Mouse (Mus musculus): ENCODE data around the gene Cnr2.

Gene Cnr2

DNA sequence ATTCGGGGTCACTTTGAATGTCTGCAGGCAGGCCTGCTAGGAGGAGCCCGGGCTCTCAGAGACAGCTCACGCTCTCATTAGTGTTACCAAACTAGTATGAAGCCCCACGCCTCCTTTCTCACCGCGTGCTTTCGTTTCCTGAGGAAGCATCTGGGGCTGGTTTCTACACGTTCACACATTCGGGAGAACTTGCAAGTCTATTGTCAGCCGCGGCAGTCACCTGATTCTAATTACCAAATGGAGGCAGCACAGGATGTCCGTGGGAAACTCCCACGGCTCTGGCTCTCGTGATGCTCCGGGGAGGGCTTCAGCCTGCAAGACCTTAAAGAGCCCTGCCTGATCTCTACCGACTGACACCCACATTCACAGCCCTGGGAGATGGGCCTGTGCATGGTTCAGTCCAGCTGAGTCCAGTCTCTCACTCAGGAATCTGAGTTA is 18.6 kb upstream of the Cnr2 start:
- peak; percentile 72 for DNase-seq

GRCm38 (mm10) chr4:135877742-135878141 is 17.5 kb upstream of the Cnr2 start:
- DNase-seq, result no peak

DNA sequence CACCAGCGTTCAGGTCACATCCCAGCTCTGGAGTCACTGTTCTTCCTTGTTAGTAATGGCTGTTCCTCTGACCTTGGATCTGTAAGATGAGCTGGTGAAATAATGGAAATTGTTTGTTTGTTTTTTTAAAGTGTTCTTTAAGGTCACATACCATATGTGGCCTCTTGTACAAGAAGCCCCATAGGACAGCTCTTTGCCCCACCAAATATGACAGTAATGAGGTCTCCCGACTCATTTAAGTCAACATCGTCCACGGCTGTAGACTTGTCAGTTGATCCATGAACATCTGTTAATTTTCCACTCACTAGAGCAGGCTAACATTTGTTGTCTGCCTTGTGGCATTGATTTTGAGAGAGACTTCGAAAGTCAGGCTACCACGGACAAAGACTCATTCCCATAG is 16.2 kb upstream of the Cnr2 start:
- no peak for DNase-seq

DNA sequence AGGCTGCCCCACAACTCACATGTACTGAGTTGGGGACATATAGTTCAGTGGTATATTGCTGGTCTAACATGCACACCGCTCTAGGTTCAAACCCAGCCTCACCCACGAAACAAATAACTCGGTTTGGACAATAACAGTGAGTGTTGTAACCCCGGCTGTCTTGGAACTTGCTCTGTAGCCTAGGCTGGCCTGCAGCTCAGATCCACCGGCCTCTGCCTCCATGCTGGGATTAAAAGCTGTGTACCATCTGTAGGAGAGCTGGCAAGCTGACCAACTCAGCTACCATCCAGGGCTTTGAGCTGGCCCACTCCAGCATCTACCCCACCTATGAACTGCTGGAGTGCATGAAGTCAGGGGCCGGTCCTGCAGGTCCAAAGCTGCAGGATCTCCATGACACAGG is 15.2 kb upstream of the Cnr2 start:
- DNase-seq, result no peak

DNA sequence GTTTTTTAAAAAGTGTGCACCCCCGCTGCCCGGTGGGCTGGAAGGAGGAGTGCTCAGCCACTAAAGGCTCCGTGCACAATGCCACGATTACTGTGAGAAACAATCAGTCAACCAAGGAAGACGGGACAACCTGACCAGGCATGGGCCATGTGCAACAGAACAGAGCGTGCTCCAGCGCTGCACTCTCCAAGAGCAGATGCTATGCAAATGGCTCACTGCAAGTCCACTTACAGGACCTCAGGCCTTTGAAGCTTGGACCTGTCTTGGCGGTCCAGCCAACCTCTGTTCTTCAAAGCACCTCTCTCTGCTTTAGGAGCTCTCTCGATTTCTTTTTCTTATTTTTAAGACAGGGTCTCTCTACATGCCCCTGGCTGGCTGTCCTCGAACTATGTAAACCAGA is 14.6 kb upstream of the Cnr2 start:
- no peak for DNase-seq

DNA sequence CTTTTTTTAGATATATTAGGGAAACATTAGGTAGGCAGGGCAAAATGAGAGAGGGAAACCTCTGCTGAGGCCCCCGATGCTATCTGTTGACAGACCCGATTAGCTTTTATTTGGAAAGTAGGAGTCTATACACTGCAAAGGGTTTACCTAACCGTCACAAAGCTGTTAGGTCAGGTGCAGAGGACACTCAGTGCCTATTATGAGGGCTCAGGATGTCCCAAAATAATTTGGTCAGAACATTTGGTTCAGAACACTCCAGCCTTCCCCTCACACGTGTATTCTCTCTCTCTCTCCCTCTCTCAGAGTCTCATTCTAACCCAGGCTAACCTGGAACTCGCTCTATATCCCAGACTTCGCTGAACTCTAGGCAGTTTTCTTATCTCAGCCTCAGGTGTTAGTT is 13.2 kb upstream of the Cnr2 start:
- no peak for DNase-seq

- DNase-seq, result no peak
Measured at GRCm38 (mm10) chr4:135883401-135883851, 11.8 kb upstream of the Cnr2 start.

DNA sequence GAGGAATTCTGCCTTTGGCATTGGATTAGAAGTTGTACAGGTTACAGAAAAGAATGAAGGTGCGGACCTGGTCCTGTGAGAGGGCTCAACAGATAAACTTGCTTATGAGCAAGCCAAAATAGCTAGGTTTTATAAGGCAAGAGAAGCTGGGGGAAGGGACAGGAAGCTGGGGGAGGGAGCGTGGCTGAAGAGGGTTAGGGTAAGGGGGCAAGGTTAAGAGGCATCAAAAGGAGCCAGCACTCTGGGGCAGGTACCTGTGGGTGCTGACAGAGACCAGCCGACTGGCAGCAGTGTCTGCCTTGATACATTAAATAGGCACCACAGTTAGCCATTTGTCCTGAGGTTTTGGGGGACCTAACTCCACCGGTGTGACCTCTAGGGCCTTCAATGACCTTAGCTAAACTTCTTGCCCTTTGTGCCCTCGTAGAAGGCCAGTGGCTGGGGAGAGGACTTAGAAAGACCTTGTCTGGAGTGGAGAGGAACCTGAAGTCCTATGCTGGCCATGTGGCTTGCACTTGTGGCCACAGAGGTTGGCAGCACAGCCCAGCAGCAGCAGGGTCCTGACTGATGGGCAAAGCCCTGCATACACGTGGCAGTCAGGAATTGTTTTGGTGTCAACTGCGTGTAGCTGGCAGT is 11.2 kb upstream of the Cnr2 start:
- no peak for DNase-seq

GRCm38 (mm10) chr4:135884531-135884930 is 10.7 kb upstream of the Cnr2 start:
- no peak for DNase-seq

DNA sequence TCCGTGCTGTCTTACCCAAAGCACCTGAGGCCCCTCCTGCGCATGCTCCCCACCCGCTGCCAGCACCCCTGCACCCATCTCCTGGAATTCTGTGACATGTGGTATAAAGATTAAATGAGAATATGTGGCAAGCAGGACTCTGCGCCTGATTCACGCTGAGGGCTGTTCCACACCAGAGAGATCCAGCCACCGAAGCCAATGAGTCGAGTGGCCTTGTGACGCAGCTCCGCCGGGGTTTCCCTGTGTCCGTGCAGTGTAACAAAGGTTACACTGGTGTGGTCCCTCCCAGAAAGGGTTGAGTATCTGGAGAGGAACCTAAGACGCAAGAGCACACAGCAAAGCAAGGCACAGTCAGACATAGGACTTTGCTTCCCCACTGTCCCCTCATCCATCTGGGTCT is 9.5 kb upstream of the Cnr2 start:
- DNase-seq, result no peak

- DNase-seq, result no peak
Measured at GRCm38 (mm10) chr4:135886184-135886583, 9.0 kb upstream of the Cnr2 start.

DNA sequence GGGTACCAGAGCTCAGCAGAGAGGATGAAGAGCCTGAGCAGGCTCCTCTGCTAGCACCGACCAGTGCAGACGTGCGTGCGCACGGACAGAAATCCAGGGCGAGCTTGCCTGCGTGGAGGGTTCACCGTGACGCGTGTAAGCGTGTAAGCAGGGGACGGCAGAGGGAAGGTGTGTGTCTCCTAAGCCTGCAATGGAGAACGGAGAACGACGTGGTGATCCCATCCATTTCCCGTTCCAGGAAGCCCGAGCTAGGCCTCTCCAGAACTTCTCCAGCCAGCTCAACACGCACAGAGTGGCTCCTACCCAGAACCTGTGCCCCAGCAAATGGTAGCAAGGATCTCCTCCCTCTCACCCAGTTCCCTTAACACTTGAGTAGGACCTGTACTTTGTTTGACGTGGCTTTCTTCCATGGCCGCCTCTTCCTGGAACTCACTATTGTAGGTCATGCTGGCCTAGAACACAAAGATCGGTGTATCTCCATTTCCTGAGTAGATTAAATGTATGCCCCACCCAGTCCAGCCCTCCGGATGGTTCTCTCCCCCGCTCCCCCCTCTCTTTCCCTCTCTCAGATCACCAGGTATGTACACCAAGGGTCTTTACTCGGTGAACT is 6.6 kb upstream of the Cnr2 start:
- DNase-seq, result no peak

DNA sequence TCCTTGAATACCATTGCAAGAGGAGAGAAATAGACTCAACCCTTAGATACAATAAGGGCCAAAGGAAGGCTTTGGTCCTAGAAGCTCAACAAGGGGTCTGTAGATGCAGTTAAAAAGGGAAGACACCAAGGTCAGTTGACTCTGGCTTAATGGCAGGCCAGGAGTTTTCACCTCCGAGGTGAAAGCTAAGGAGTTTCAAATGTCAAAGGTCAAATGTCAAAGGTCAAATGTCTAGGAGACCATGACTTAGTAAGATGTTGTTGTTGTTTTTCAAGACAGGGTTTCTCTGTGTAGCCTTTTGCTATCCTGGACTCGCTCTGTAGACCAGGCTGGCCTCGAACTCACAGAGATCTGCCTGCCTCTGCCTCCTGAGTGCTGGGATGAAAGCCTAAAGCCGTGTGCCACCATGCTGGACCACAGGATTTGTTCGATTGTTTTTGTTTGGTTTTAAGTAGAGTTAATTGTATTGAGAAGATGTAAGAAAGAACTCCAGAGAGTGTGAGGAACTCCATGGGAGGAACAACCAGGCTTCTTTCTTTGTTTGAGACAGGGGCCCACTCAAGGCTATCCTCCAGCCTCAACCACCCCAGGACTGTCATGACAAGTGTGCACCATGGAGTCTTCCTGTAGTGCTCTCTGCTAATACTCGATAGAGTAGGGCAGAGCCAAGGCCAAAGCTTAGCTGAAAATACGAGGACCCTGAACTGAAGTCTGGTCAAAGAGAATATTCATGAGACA is 5.9 kb upstream of the Cnr2 start:
- DNase-seq, result no peak

DNA sequence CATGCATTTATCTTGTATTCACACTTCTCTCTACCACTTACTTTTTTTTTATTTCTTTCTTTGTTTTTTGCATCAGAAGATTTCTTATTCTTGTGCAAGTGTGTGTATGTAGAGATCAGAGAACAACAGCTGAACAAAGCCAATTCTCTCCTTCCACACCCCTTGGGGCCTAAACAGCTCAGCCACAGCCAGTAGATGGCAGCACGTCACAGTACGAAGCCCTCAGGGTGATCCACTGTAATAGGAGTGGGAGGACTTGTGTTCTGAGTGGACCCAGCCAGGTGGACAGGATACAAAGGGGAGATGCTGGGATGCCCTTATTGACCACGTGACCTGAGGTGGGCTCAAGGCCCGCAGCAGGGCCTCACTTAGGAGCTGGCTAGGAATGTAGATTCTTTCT is 5.3 kb upstream of the Cnr2 start:
- DNase-seq, result peak; percentile 53

GRCm38 (mm10) chr4:135891539-135891938 is 3.7 kb upstream of the Cnr2 start:
- no peak for DNase-seq

DNA sequence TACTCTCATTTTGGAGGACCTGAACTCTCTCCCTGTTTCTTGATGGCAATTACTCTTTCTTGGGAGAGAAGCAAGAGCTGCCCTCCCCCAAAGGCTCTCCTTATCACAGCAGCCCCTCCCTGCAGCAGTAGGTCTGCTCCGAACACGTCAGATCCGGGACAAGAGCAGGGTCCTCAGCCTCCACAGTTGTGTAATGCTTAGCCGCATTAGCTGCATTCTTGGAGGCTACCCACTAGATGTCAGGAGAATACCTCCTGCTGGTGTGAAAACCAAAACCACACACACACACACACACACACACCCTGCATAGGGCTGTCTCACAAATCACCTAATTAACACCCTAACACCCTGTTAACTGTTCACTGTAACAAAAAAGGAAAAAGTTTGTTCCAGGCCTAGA is 2.3 kb upstream of the Cnr2 start:
- DNase-seq, result no peak

DNA sequence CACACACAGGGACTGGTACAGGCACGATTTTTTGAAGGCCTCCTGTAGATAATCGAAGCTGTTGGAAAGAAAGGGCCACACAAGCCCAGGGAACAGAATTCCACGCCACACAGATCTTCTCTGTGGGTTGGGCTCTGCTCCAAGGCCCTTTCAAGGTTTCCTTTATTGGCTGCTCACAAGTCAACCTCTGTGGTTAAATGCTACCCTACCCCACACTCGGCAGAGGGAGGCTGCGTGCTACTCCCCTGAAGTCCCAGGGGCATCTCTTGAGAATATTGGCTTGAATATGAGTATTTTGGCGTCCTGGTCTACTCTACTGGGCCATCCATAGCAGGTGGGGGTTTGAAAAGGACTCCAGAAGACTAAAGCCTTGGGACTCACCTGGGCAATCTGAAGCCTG is 963 bp downstream of the Cnr2 start:
- no peak for DNase-seq

- no peak for DNase-seq
Measured at GRCm38 (mm10) chr4:135898380-135899049, 3.3 kb downstream of the Cnr2 start.

- no peak for DNase-seq
Measured at GRCm38 (mm10) chr4:135899050-135899448, 3.9 kb downstream of the Cnr2 start.

DNA sequence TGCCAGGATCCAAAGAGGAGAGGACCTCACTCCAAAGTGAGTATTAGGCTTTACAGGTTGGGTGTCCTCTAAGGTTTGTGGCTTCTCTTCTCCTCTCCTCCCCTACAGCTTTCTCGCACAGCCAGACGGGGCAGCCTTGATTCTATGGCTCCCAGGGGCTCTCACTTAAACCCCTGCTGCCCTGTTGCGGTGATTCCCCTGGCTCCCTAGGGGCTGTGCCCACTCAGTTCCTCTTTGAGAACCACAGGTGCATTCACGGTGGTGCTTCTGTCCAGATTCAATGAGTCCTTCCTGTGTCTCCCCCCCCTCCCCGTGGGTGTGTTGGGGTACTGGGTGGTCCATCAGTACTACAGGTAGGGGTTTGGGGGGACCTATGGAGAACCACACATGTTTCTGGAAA is 4.8 kb downstream of the Cnr2 start:
- DNase-seq, result no peak

DNA sequence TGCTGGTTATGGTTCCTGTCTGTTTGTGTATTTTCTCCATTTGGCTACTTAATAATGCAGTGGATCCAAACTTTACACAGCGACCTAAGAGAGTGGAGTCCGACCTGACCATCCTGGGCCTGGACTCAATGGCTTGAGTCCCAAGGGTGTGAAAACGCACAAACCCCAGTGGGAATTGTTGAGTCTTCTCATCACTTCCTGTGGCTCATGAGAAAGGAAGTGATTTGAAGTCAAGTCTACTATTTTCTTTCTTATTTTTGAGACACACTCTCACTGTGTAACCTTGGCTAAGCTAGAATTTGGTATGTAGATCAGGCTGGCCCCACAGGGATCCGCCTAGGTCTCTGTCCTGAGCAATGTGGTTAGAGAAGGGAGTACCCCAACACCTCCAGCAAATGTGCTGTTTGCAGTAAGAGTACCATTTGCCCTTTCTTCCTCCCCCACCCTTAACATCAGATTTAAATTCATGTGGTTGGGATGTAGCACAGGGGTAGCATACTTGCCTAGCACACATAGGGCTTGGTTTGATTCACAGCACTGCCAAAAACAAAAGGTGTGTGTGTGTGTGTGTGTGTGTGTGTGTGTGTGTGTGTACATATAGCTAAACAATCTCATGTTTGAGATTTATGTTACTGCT is 7.5 kb downstream of the Cnr2 start:
- DNase-seq, result no peak

GRCm38 (mm10) chr4:135904810-135905209 is 9.6 kb downstream of the Cnr2 start:
- DNase-seq, result no peak

- no peak for DNase-seq
Measured at GRCm38 (mm10) chr4:135906633-135907032, 11.4 kb downstream of the Cnr2 start.
